In the genomic region with DNA sequence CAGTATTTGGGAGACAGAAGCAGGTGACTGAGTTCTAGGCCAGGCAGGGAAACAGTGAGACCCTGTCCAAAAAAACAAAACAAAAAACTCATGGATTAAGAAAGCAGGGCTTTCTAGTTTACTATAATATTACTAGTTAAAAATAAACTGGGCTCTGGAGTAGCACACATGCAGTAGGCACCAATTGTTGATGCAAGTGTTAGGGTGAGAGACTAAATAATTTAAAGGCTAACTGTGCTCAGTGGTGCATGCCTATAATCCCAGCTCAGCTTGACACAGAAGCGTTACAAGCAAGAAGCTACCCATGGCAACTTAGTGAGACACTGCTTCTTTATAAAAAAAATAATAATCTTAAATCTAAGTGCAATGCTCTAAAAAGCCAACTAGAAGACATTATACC, we compare ENCODE assay signal across 24 mouse cellular contexts. TPM values are rescaled to one million over a fixed set of nuclear protein-coding genes. Genes with fewer than 3 reads are reported as not detected.
A peak's percentile ranks its signal among the peaks of the same experiment; 100 is the strongest.
DNase-seq lines count a peak whose midpoint lies in the region; ATAC-seq and TF ChIP-seq lines count a peak whose summit lies in the region.
"Had no signal": no experiment of that assay in that cellular context is flagged by ENCODE, and none has a peak within 500 bp of the region (broad histone marks: within the 10 kb centered on the region; RNA-seq: fewer than 3 reads in every experiment).

No protein-coding gene starts in this region.

- 30% methylated on average over 1 of the region's 1 CpGs for WGBS in kidney, adult 2 months
- WGBS in kidney, embryonic 15.5 days: 51% methylated on average over 1 of the region's 1 CpGs
- 41% methylated on average over 1 of the region's 1 CpGs for WGBS in midbrain, embryonic 11.5 days
- WGBS in midbrain, embryonic 15.5 days: 27% methylated on average over 1 of the region's 1 CpGs

- TF ChIP-seq POLR2A in kidney, adult 2 months (IDR thresholded peaks at IDR 0.05; ENCODE audit: low read depth, low read length): no peak

- H3K27ac ChIP-seq in kidney, adult 2 months (ENCODE audit: insufficient read depth, low read depth, low read length): no peak overlapping the region
- H3K27ac ChIP-seq in kidney, embryonic 15.5 days: 0 out of 2 replicates have a peak overlapping the region, but pooled peaks have one; percentile 54
- no peak overlapping the region for H3K27ac ChIP-seq in midbrain, embryonic 11.5 days (ENCODE audit: low read depth, low read length)
- H3K27ac ChIP-seq in midbrain, embryonic 15.5 days: no peak overlapping the region
- H3K27ac ChIP-seq: embryonic facial prominence, embryonic 10.5 days; embryonic facial prominence, embryonic 12.5 days; forebrain, embryonic 13.5 days; forebrain, embryonic 15.5 days had no signal

- H3K36me3 ChIP-seq in kidney, adult 2 months (ENCODE audit: control insufficient read depth, insufficient read depth, low read length): 0 out of 2 replicates have a peak, but pooled peaks cover 2% of the 10 kb centered on the region
- peaks cover 29% of the 10 kb centered on the region for H3K36me3 ChIP-seq in kidney, embryonic 15.5 days
- H3K36me3 ChIP-seq in midbrain, embryonic 11.5 days (ENCODE audit: control insufficient read depth, insufficient read depth, low read length): no peaks in the 10 kb centered on the region; the same call in 1 of the 2 replicates
- H3K36me3 ChIP-seq in midbrain, embryonic 15.5 days (replicated peaks): no peaks in the 10 kb centered on the region

- peak; percentile 30 for DNase-seq in kidney, adult 2 months
- DNase-seq in kidney, postnatal 4 days: no peak
- DNase-seq in kidney, adult 11 months: no peak
- DNase-seq in midbrain, embryonic 11.5 days (ENCODE audit: low spot score, missing footprints): peak; percentile 54
- DNase-seq: adrenal gland, adult 8-10 months; adrenal gland, postnatal 14 days; adrenal gland, postnatal 36 days; B cell, adult 2 months; cerebellum, adult 11-12 months; cerebellum, adult 2 months; cerebellum, adult 9-10 months; cerebellum, postnatal 10 days; cerebellum, postnatal 25 days had no signal

- TF ChIP-seq CTCF in kidney, adult 2 months (conservative IDR thresholded peaks at IDR 0.05; ENCODE audit: insufficient read depth, insufficient read length, low read depth, low read length): no peak

- H3K9ac ChIP-seq in kidney, embryonic 15.5 days: no peak overlapping the region
- no peak overlapping the region for H3K9ac ChIP-seq in midbrain, embryonic 11.5 days (ENCODE audit: low read length)
- no peak overlapping the region for H3K9ac ChIP-seq in midbrain, embryonic 15.5 days
- H3K9ac ChIP-seq: embryonic facial prominence, embryonic 12.5 days; forebrain, embryonic 13.5 days; forebrain, embryonic 15.5 days had no signal

- ATAC-seq in kidney, embryonic 15.5 days (replicated peaks; ENCODE audit: low FRiP score): peak; percentile 66; the same call in 1 of the 2 replicates
- ATAC-seq in midbrain, embryonic 11.5 days (ENCODE audit: low FRiP score): no peak
- ATAC-seq in midbrain, embryonic 15.5 days (replicated peaks): no peak
- ATAC-seq: activated CD4-positive, CD25-positive, alpha-beta regulatory T cell, adult 4 months; CD4-positive, CD25-positive, alpha-beta regulatory T cell, adult 4 months; forebrain, embryonic 13.5 days; forebrain, embryonic 15.5 days; Patski had no signal

- no peaks in the 10 kb centered on the region for H3K27me3 ChIP-seq in kidney, adult 2 months (replicated peaks; ENCODE audit: control insufficient read depth, insufficient read depth, low read length)
- H3K27me3 ChIP-seq in kidney, embryonic 15.5 days: no peaks in the 10 kb centered on the region
- H3K27me3 ChIP-seq in midbrain, embryonic 11.5 days (ENCODE audit: control insufficient read depth, insufficient read depth, low read length): no peaks in the 10 kb centered on the region
- H3K27me3 ChIP-seq in midbrain, embryonic 15.5 days (replicated peaks): no peaks in the 10 kb centered on the region
- H3K27me3 ChIP-seq: CH12.LX; embryonic facial prominence, embryonic 12.5 days; forebrain, embryonic 13.5 days; forebrain, embryonic 15.5 days; Patski had no signal

- H3K4me1 ChIP-seq in kidney, adult 2 months (ENCODE audit: control insufficient read depth, insufficient read depth, low read length): peaks cover 5% of the 10 kb centered on the region; the same call in 1 of the 2 replicates
- H3K4me1 ChIP-seq in kidney, embryonic 15.5 days: peaks cover 3% of the 10 kb centered on the region; the same call in 1 of the 2 replicates
- H3K4me1 ChIP-seq in midbrain, embryonic 11.5 days (ENCODE audit: control insufficient read depth, insufficient read depth, low read length): no peaks in the 10 kb centered on the region
- no peaks in the 10 kb centered on the region for H3K4me1 ChIP-seq in midbrain, embryonic 15.5 days
- H3K4me1 ChIP-seq: embryonic facial prominence, embryonic 10.5 days; embryonic facial prominence, embryonic 12.5 days; forebrain, embryonic 13.5 days; forebrain, embryonic 15.5 days had no signal

- no peak overlapping the region for H3K4me2 ChIP-seq in kidney, embryonic 15.5 days
- H3K4me2 ChIP-seq in midbrain, embryonic 11.5 days: no peak overlapping the region
- no peak overlapping the region for H3K4me2 ChIP-seq in midbrain, embryonic 15.5 days
- H3K4me2 ChIP-seq: embryonic facial prominence, embryonic 12.5 days; forebrain, embryonic 13.5 days; forebrain, embryonic 15.5 days had no signal

- no peaks in the 10 kb centered on the region for H3K9me3 ChIP-seq in kidney, embryonic 15.5 days (replicated peaks)
- H3K9me3 ChIP-seq in midbrain, embryonic 11.5 days (ENCODE audit: control insufficient read depth, low read length): no peaks in the 10 kb centered on the region
- no peaks in the 10 kb centered on the region for H3K9me3 ChIP-seq in midbrain, embryonic 15.5 days
- H3K9me3 ChIP-seq: embryonic facial prominence, embryonic 10.5 days; embryonic facial prominence, embryonic 12.5 days; forebrain, embryonic 13.5 days; forebrain, embryonic 15.5 days; G1E had no signal

- H3K4me3 ChIP-seq in kidney, adult 2 months (ENCODE audit: insufficient read depth, low read depth, low read length): no peak overlapping the region
- H3K4me3 ChIP-seq in kidney, embryonic 15.5 days (replicated peaks): no peak overlapping the region
- no peak overlapping the region for H3K4me3 ChIP-seq in midbrain, embryonic 11.5 days (ENCODE audit: low read depth, low read length)
- H3K4me3 ChIP-seq in midbrain, embryonic 15.5 days: no peak overlapping the region
- H3K4me3 ChIP-seq: embryonic facial prominence, embryonic 10.5 days; embryonic facial prominence, embryonic 12.5 days; forebrain, embryonic 13.5 days; forebrain, embryonic 15.5 days had no signal

RNA-seq across cellular contexts. Expression of gene Rpl31, which starts 10.9 kb away (rescaled TPM):
- polyA plus RNA-seq in kidney, adult 2 months (2012; rRNA removed): 209 and 261 TPM in 2 replicates
- polyA plus RNA-seq in kidney, embryonic 15.5 days (2015; fragmentation: Nextera tagmentation; extraction: Ambion mirVana): 579 and 581 TPM in 2 replicates
- 430 and 474 TPM in 2 replicates for polyA plus RNA-seq in midbrain, embryonic 11.5 days (2014; fragmentation: Nextera tagmentation; extraction: Ambion mirVana)
- 250 and 292 TPM in 2 replicates for polyA plus RNA-seq in midbrain, embryonic 15.5 days (2015; fragmentation: Nextera tagmentation; extraction: Ambion mirVana)

Comparison
In these comparisons a context has a peak if more than half of its experiments do, and no peak if none do; other contexts are left out.
1. DNase-seq: peak in kidney, adult 2 months (single experiment) and midbrain, embryonic 11.5 days (single experiment); none in kidney, postnatal 4 days (0 of 2) and kidney, adult 11 months (single experiment).